Mouse (Mus musculus): Measurements from ENCODE around the gene Raph1.

DNA sequence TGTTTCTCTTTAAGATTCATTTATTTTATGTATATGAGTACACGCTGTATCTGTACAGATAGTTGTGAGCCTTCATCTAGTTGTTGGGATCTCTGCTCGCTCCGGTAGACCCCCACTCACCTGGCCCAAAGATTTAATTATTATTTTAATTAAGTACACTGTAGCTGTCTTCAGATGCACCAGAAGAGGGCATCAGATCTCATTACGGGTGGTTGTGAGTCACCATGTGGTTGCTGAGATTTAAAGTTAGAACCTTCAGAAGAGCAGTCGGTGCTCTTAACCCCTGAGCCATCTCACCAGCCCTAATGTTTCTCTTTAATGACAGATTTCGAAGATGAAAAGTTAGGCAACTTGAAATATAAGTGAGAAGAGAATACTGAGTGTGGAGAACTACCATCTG lies 36.8 kb downstream of the Raph1 start:
- TF ChIP-seq POLR2A (IDR thresholded peaks at IDR 0.05; ENCODE audit: borderline replicate concordance, extremely low read depth, insufficient read depth, insufficient read length, poor library complexity, severe bottlenecking) (no peak), CTCF (IDR thresholded peaks at IDR 0.05; ENCODE audit: borderline replicate concordance, extremely low read depth, insufficient read depth, insufficient read length) (no peak)

All from brain, embryonic 14.5 days (tissue).